Mouse (Mus musculus) midbrain, embryonic 10.5 days (tissue): Measurements from ENCODE around the gene Prrg3. TPM values are rescaled to one million over a fixed set of nuclear protein-coding genes. Genes with fewer than 3 reads are reported as not detected.
A peak's percentile ranks its signal among the peaks of the same experiment; 100 is the strongest.
"Not testable (repeated sequence)": the region's sequence is repeated elsewhere in the genome, so short reads cannot be mapped to it uniquely, and the experiment has no call there.

ENCODE experiments used
- DNase-seq: peaks from one replicate; pipeline ENCODE4 v3.0.0-alpha.2; 2017; ENCODE audit warnings: low spot score
- H3K27ac ChIP-seq: fragments of 300-500 bp; sonication (generic); replicated peaks from 2 replicates; pipeline ENCODE4 v1.5.1; 2016; ENCODE audit warnings: mild to moderate bottlenecking
- H3K27me3 ChIP-seq: fragments of 300-500 bp; sonication (generic); 2 replicates; pipeline ENCODE4 v1.6.1; 2016; ENCODE audit warnings: low read depth, mild to moderate bottlenecking; ENCODE audit not compliant: poor library complexity, severe bottlenecking
- H3K36me3 ChIP-seq: fragments of 300-500 bp; sonication (generic); 2 replicates; pipeline ENCODE4 v1.6.1; 2016; ENCODE audit warnings: mild to moderate bottlenecking, moderate library complexity
- H3K4me1 ChIP-seq: fragments of 300-500 bp; sonication (generic); 2 replicates; pipeline ENCODE4 v1.6.1; 2016
- H3K4me3 ChIP-seq: fragments of 300-500 bp; sonication (generic); 2 replicates; pipeline ENCODE4 v1.5.1; 2016; ENCODE audit warnings: mild to moderate bottlenecking, moderate library complexity
- H3K9me3 ChIP-seq: fragments of 300-500 bp; sonication (generic); replicated peaks from 2 replicates; pipeline ENCODE4 v1.6.1; 2016; ENCODE audit warnings: mild to moderate bottlenecking
- WGBS: fragments of 180-500 bp; shearing (Covaris S2); methylation state at CpG from one replicate; pipeline ENCODE4 v1.1.7; 2016; 5-methylcytosine and 5-hydroxymethylcytosine counted together
- polyA plus RNA-seq: library from polyadenylated mRNA; unstranded; fragments of >200 nt; fragmentation: Nextera tagmentation; extraction: Ambion mirVana; gene quantifications from 2 replicates; pipeline ENCODE4 v1.2.1, GENCODE M21; 2016

The Prrg3 gene
- polyA plus RNA-seq = 6.9 and 7.8 TPM in 2 replicates

- Histone ChIP-seq H3K36me3 (peaks cover 5% of the 10 kb centered on the region), H3K4me1 (peaks cover 10% of the 10 kb centered on the region), H3K27ac (peak within 1 kb of the TSS; percentile 87), H3K9me3 (0 out of 2 replicates have a peak, but pooled peaks cover 7% of the 10 kb centered on the region), H3K4me3 (peak within 1 kb of the TSS; percentile 63), H3K27me3 (peaks cover 36% of the 10 kb centered on the region)
- WGBS = 23% methylated on average over 55 of the region's 72 CpGs
- DNase-seq = peak; percentile 79
Observed at GRCm38 (mm10) chrX:71962073-71963051, at the start of gene Prrg3. Gene Prrg3, plus strand, starts transcription at chrX:71962624.

GRCm38 (mm10) chrX:71946631-71947030, 15.8 kb upstream of the Prrg3 start:
- DNase-seq = peak; percentile 32
- H3K27ac ChIP-seq = no peak overlapping the region
- no peak overlapping the region for H3K4me3 ChIP-seq
- H3K27me3 ChIP-seq = peaks cover 6% of the 10 kb centered on the region; the same call in 1 of the 2 replicates
- no peaks in the 10 kb centered on the region for H3K4me1 ChIP-seq
- no peaks in the 10 kb centered on the region for H3K9me3 ChIP-seq
- no peaks in the 10 kb centered on the region for H3K36me3 ChIP-seq
- 27% methylated on average over 3 of the region's 3 CpGs for WGBS

DNA sequence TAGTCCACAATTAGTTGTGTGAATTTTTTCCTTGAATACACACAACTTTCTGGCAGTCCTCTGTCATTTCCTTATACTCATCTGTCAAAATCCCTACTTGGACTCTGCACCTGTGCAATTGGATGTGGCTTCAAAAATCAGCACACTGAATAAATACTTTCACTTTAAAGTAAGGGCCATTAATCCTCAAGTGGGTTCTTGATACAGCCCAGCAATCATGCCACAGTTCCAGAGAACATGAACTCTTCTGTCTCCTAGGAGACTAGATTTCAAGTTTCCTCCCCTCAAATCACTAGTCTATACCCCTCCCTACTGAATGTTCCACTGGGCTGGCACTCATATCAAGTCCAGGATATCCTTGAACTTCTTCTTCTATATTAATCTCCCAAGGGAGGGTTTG, 4.1 kb upstream of the Prrg3 start:
- H3K27me3 ChIP-seq = peaks cover 33% of the 10 kb centered on the region

DNA sequence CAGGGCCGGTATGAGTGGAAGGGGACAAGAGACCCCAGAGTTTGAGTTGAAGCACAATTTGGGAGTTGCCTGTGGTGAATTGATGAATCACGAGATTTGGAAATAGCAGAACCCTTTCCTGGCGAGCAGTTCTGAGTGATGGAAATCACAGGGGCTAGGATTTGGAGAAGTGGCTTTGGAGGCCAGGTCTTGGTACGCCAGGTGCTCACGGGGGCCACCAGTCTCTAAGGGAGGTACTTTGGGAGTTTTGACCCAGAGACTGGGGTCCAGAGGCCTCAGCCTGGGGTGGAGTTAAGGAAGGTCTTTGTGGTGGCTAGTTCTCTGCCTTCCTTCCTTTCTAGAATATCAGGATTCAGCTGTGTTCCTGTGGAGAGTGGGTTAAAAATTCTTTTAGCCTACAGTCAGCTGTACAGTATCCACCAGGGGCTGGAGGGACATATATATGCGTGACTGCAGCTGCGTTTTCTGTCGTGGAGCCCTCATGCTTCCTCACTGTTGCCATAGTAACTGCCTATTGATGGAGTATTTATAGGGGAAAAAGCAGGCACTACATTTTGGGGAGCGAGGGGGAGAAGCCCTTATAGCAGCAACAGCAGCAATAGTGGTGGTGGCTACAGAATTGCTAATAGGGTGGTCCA, 970 bp downstream of the Prrg3 start:
- no peak for DNase-seq
- H3K27me3 ChIP-seq = peaks cover 40% of the 10 kb centered on the region
- 37% methylated on average over 9 of the region's 9 CpGs for WGBS

More for the DNA sequence above, 4.1 kb upstream of the Prrg3 start:
- peaks cover 6% of the 10 kb centered on the region for H3K4me1 ChIP-seq
- no peaks in the 10 kb centered on the region for H3K36me3 ChIP-seq
- H3K9me3 ChIP-seq = 0 out of 2 replicates have a peak, but pooled peaks cover 7% of the 10 kb centered on the region
- no peak overlapping the region for H3K4me3 ChIP-seq
- H3K27ac ChIP-seq = no peak overlapping the region
- no peak for DNase-seq

DNA sequence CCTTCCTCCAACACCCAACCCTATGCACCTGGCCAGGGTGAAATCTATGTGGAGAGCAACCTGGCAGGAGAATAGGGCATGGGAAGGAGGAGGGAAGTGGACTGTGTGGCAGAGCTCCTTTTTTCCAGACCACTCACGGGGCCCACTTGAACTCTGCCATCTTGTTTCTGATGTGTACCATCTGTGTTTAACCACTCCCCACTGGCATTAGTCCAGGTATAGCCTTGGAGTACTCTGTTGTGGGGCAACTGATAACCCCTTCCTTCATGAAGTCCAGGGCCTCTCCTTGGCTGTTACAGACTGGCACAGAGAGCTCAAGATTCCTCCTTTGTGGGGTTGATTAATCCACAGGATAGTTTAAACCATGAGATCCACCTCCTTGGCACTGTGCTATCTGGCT, 5.8 kb downstream of the Prrg3 start:
- peaks cover 19% of the 10 kb centered on the region for H3K27me3 ChIP-seq
- H3K9me3 ChIP-seq = no peaks in the 10 kb centered on the region
- H3K36me3 ChIP-seq = peaks cover 5% of the 10 kb centered on the region
- 86% methylated on average over 1 of the region's 1 CpGs for WGBS
- no peak for DNase-seq
- peaks cover 6% of the 10 kb centered on the region for H3K4me1 ChIP-seq
- no peak overlapping the region for H3K4me3 ChIP-seq
- no peak overlapping the region for H3K27ac ChIP-seq

More for the DNA sequence above, 970 bp downstream of the Prrg3 start:
- Histone ChIP-seq H3K36me3 (peaks cover 5% of the 10 kb centered on the region), H3K9me3 (0 out of 2 replicates have a peak, but pooled peaks cover 7% of the 10 kb centered on the region), H3K4me1 (peaks cover 10% of the 10 kb centered on the region), H3K27ac (peak overlapping the region; percentile 87), H3K4me3 (peak overlapping the region; percentile 63)

- peaks cover 5% of the 10 kb centered on the region for H3K36me3 ChIP-seq
- H3K4me1 ChIP-seq = no peaks in the 10 kb centered on the region
- peaks cover 15% of the 10 kb centered on the region for H3K27me3 ChIP-seq
- DNase-seq = no peak
- H3K4me3 ChIP-seq = no peak overlapping the region
- H3K9me3 ChIP-seq = no peaks in the 10 kb centered on the region
- WGBS = 77% methylated on average over 6 of the region's 6 CpGs
- no peak overlapping the region for H3K27ac ChIP-seq
Observed at GRCm38 (mm10) chrX:71968816-71969215, 6.4 kb downstream of the Prrg3 start.

- peaks cover 15% of the 10 kb centered on the region for H3K27me3 ChIP-seq
- H3K4me1 ChIP-seq = no peaks in the 10 kb centered on the region
- H3K9me3 ChIP-seq = no peaks in the 10 kb centered on the region
- no peak overlapping the region for H3K4me3 ChIP-seq
- peaks cover 5% of the 10 kb centered on the region for H3K36me3 ChIP-seq
- DNase-seq = no peak
- H3K27ac ChIP-seq = no peak overlapping the region
- 71% methylated on average over 5 of the region's 5 CpGs for WGBS
Observed at GRCm38 (mm10) chrX:71971325-71971724, 8.9 kb downstream of the Prrg3 start.

DNA sequence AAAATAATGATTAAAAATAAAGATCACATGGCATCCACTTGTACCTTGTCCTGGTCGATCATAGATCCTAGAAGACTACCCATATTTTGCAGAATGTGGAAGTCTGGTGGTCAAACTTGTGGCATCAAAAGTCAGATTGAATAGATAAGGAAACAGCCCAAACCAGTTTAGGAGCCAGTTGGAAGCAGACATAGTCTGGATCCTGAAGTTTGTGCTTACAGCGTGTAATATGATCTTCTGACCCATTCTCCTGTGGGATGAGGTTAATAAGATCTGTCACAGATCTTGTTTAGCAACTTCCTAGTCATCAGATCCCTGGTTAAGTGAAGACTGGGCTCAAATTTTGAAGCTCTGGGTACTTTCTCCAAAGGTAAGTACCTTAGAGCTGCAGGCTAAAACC, 10.3 kb downstream of the Prrg3 start, which contains the start of gene Fate1:
TSS of gene Fate1 (plus strand) at position 301 of the 400 bp plus-strand sequence.
- no peaks in the 10 kb centered on the region for H3K36me3 ChIP-seq
- 70% methylated on average over 2 of the region's 2 CpGs for WGBS

GRCm38 (mm10) chrX:71977681-71978080, 15.3 kb downstream of the Prrg3 start:
- DNase-seq = not testable (repeated sequence)

More for the DNA sequence above, 10.3 kb downstream of the Prrg3 start, which contains the start of gene Fate1:
- Histone ChIP-seq H3K27me3 (peaks cover 15% of the 10 kb centered on the region), H3K27ac (no peak within 1 kb of the TSS), H3K9me3 (no peaks in the 10 kb centered on the region), H3K4me1 (no peaks in the 10 kb centered on the region), H3K4me3 (no peak within 1 kb of the TSS)
- DNase-seq = no peak

GRCm38 (mm10) chrX:71980443-71980842, 18.0 kb downstream of the Prrg3 start:
- Histone ChIP-seq H3K36me3 (no peaks in the 10 kb centered on the region), H3K9me3 (no peaks in the 10 kb centered on the region), H3K27ac (no peak overlapping the region), H3K4me1 (no peaks in the 10 kb centered on the region), H3K4me3 (no peak overlapping the region), H3K27me3 (no peaks in the 10 kb centered on the region)
- 80% methylated on average over 3 of the region's 3 CpGs for WGBS
- no peak for DNase-seq

More at GRCm38 (mm10) chrX:71977681-71978080, 15.3 kb downstream of the Prrg3 start:
- not testable (repeated sequence) for H3K4me1 ChIP-seq, H3K27ac ChIP-seq, H3K4me3 ChIP-seq, H3K27me3 ChIP-seq, H3K9me3 ChIP-seq, H3K36me3 ChIP-seq

DNA sequence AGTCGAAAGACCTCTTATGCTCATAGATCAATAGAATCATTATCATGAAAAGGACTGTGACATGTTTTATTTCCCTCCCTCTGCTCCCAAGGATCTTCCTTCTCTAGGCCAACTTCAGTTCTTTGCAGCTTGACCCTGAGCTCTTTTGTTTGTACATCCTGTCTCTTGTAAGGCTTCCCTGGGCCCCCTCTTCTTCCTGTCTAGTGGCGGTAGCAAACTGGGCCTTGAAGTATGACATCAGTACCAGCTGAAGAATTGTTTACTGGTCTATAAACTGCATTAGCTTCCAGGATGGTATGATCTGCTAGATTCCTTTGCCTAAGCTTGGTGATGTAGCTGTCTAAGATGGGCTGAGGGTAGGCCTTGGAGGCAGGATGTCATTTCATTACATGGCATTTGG, 18.9 kb downstream of the Prrg3 start:
- 69% methylated on average over 2 of the region's 2 CpGs for WGBS
- Histone ChIP-seq H3K9me3 (no peaks in the 10 kb centered on the region), H3K27me3 (no peaks in the 10 kb centered on the region), H3K27ac (no peak overlapping the region), H3K4me1 (no peaks in the 10 kb centered on the region), H3K4me3 (no peak overlapping the region), H3K36me3 (no peaks in the 10 kb centered on the region)
- DNase-seq = no peak

DNA sequence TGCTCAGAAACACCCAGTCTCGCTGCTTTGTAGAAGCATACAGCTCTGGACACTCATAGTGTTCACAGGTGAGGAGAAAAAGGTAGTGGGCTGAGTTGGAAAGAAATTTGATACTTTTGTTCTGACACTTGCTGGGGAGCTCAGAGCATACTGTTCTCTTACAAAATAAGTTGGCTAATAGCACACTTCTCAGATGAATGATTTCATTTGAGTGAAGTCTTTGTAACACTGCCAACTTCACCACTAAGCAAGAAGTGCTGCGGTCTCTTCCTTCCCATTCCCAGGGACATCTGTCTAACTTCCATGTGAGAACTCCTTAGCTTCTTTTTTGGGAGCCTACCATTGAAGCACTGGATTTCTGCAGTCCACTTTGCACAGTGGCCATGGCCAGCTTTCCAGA, 20.8 kb downstream of the Prrg3 start:
- no peaks in the 10 kb centered on the region for H3K36me3 ChIP-seq
- H3K4me3 ChIP-seq = no peak overlapping the region
- 83% methylated on average over 2 of the region's 2 CpGs for WGBS
- no peak overlapping the region for H3K27ac ChIP-seq
- H3K9me3 ChIP-seq = no peaks in the 10 kb centered on the region
- H3K4me1 ChIP-seq = no peaks in the 10 kb centered on the region
- no peaks in the 10 kb centered on the region; the same call in 1 of the 2 replicates for H3K27me3 ChIP-seq
- DNase-seq = no peak
